Mouse (Mus musculus) embryonic fibroblast, embryonic 13.5 days (primary cell): ENCODE data around the gene Ccdc13. TPM values are rescaled to one million over a fixed set of nuclear protein-coding genes. Genes with fewer than 3 reads are reported as not detected.

Experiments used
- H3K27ac ChIP-seq: 2 replicates; pipeline ENCODE4 v1.5.1; 2012; ENCODE audit warnings: low read length, control low read depth, inconsistent platforms; ENCODE audit not compliant: insufficient read depth
- H3K4me1 ChIP-seq: 2 replicates; pipeline ENCODE4 v1.6.1; 2011; ENCODE audit warnings: low read length; ENCODE audit not compliant: control insufficient read depth, insufficient read depth
- H3K4me3 ChIP-seq: 2 replicates; pipeline ENCODE4 v1.5.1; 2011; ENCODE audit warnings: mild to moderate bottlenecking, control low read depth, low read length; ENCODE audit not compliant: insufficient read depth
- CTCF ChIP-seq: IDR thresholded peaks from 2 replicates; pipeline ENCODE4 v1.5.1; 2011; ENCODE audit warnings: mild to moderate bottlenecking, control low read depth, low read length, moderate library complexity, borderline replicate concordance; ENCODE audit not compliant: insufficient read depth
- POLR2A ChIP-seq: IDR thresholded peaks from 2 replicates; pipeline ENCODE4 v1.6.1; 2011; ENCODE audit warnings: low read depth, mild to moderate bottlenecking, control low read depth, low read length, moderate library complexity
- polyA plus RNA-seq: library from polyadenylated mRNA; stranded (reverse); fragments of >200 nt; gene quantifications from 2 replicates; pipeline ENCODE4 v1.2.4, GENCODE M21; 2011; ENCODE audit warnings: low read depth; ENCODE audit not compliant: missing spikeins, insufficient read length

Ccdc13 gene
- polyA plus RNA-seq, 1 experiment = not detected

- H3K4me3 ChIP-seq = no peak overlapping the region
- no peak for TF ChIP-seq POLR2A
- TF ChIP-seq CTCF = no peak
- H3K27ac ChIP-seq = no peak overlapping the region
- no peaks in the 10 kb centered on the region for H3K4me1 ChIP-seq
Measured at GRCm38 (mm10) chr9:121823991-121824390, 15.3 kb downstream of the Ccdc13 start.

- Histone ChIP-seq H3K4me1 (no peaks in the 10 kb centered on the region), H3K4me3 (no peak overlapping the region), H3K27ac (no peak overlapping the region)
- TF ChIP-seq POLR2A (no peak), CTCF (no peak)
Measured at GRCm38 (mm10) chr9:121823051-121823450, 16.2 kb downstream of the Ccdc13 start.

GRCm38 (mm10) chr9:121822585-121822991 lies 16.7 kb downstream of the Ccdc13 start:
- TF ChIP-seq POLR2A = no peak
- no peak for TF ChIP-seq CTCF
- no peak overlapping the region for H3K27ac ChIP-seq
- no peaks in the 10 kb centered on the region for H3K4me1 ChIP-seq
- H3K4me3 ChIP-seq = no peak overlapping the region

- TF ChIP-seq CTCF (no peak), POLR2A (no peak)
- no peaks in the 10 kb centered on the region for H3K4me1 ChIP-seq
- H3K27ac ChIP-seq = no peak overlapping the region
- no peak overlapping the region for H3K4me3 ChIP-seq
Measured at GRCm38 (mm10) chr9:121820765-121821164, 18.5 kb downstream of the Ccdc13 start.

GRCm38 (mm10) chr9:121819771-121820471 lies 19.3 kb downstream of the Ccdc13 start:
- Histone ChIP-seq H3K27ac (no peak overlapping the region), H3K4me1 (no peaks in the 10 kb centered on the region)
- TF ChIP-seq POLR2A = no peak
- TF ChIP-seq CTCF = no peak

GRCm38 (mm10) chr9:121819073-121819770 lies 20.0 kb downstream of the Ccdc13 start:
- H3K4me3 ChIP-seq = no peak overlapping the region
- H3K4me1 ChIP-seq = no peaks in the 10 kb centered on the region
- TF ChIP-seq POLR2A (no peak), CTCF (no peak)
- H3K27ac ChIP-seq = no peak overlapping the region

More at GRCm38 (mm10) chr9:121819771-121820471, 19.3 kb downstream of the Ccdc13 start:
- H3K4me3 ChIP-seq = no peak overlapping the region

GRCm38 (mm10) chr9:121815183-121815582 lies 24.1 kb downstream of the Ccdc13 start:
- no peaks in the 10 kb centered on the region for H3K4me1 ChIP-seq
- no peak overlapping the region for H3K4me3 ChIP-seq
- no peak for TF ChIP-seq POLR2A
- TF ChIP-seq CTCF = no peak
- H3K27ac ChIP-seq = no peak overlapping the region

- TF ChIP-seq CTCF (no peak), POLR2A (no peak)
- Histone ChIP-seq H3K27ac (no peak overlapping the region), H3K4me3 (no peak overlapping the region)
Measured at GRCm38 (mm10) chr9:121810081-121810821, 29.0 kb downstream of the Ccdc13 start.

GRCm38 (mm10) chr9:121808511-121808910 lies 30.8 kb downstream of the Ccdc13 start:
- Histone ChIP-seq H3K4me3 (no peak overlapping the region), H3K27ac (no peak overlapping the region), H3K4me1 (peaks cover 5% of the 10 kb centered on the region; the same call in 1 of the 2 replicates)
- TF ChIP-seq POLR2A (no peak), CTCF (no peak)

More at GRCm38 (mm10) chr9:121810081-121810821, 29.0 kb downstream of the Ccdc13 start:
- no peaks in the 10 kb centered on the region for H3K4me1 ChIP-seq
